Mouse (Mus musculus) left cerebral cortex, adult 18-20 months (tissue): ENCODE results near the gene Atxn10. TPM values are rescaled to one million over a fixed set of nuclear protein-coding genes. Genes with fewer than 3 reads are reported as not detected.

ENCODE experiments used
- DNase-seq, 2 experiments: peaks; one replicate each; pipeline ENCODE4 v3.0.0; 2021 to 2022; ENCODE audit warnings: low spot score in 2 of 2, mixed read lengths in 1 of 2
- total RNA-seq, 2 experiments: library from RNA; stranded (reverse); gene quantifications; 2 replicates each; pipeline ENCODE4 v1.2.3; 2021

Atxn10 gene
- total RNA-seq, 2 experiments from 2014 or later = 267 to 276 TPM

GRCm38 (mm10) chr15:85403256-85403731, 67.2 kb downstream of the Atxn10 start:
- peak; percentile 71 to 83 for DNase-seq

DNA sequence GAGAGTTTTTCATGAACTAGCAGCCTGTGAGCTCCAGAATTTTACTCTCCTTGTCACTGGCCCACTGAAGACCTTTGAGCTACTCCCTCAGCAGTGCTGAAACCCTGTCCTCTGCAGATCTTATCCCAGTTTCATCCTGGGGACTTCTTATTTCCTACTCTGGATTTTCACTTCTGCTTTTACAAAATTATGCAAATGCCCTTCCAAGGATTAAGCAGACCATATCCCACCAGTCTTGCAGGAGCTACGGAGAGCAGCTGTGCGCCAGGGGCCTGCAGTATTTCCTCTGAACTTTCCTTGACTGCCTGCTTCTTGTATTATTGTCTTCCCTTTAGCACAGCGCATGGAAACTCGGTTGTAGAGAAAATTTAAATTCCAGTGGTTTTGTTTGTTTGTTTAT, 68.7 kb downstream of the Atxn10 start:
- DNase-seq = no peak

DNA sequence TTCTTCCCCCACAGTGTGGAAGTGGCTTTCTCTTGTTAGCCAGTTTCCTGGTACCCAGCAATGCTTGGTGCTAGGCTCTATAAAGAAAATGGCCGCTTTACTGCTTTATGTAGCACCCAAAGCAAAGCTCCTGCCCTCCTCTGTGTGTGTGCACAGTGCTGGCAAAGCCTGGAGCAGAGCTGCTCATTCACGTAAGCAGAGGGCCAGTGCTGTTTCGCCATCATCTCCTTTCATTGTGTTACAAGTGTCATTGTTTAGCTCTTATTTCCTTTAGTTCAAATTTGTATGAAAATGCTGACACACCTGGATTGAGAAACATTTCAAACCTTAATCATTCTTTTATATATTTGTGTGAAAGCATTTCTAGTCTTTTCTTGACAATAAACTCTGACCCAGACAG, 69.5 kb downstream of the Atxn10 start:
- DNase-seq = no peak

GRCm38 (mm10) chr15:85406846-85407245, 70.8 kb downstream of the Atxn10 start:
- DNase-seq = no peak

GRCm38 (mm10) chr15:85407342-85407741, 71.3 kb downstream of the Atxn10 start:
- no peak for DNase-seq

DNA sequence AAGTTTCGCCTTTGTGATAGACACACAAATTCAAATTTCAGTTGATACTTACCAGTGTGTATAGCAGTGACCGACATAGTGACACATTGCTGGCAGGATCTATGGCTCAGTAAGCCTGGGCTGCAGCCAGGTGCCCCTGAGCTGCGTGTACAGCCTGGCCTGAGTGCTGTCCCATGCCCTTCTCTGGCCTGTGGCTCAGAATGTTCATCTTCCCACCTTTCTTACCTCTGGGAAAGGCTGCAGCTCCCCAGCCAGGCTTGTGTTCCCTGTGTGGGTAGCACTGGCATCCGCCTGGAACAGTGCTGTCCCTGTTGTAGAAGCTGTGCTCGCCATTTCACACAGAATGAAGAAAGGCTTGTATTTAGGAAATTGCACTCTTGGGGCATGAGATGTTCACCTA, 72.7 kb downstream of the Atxn10 start:
- peak in 1 of 2 experiments; percentile 26 for DNase-seq

DNA sequence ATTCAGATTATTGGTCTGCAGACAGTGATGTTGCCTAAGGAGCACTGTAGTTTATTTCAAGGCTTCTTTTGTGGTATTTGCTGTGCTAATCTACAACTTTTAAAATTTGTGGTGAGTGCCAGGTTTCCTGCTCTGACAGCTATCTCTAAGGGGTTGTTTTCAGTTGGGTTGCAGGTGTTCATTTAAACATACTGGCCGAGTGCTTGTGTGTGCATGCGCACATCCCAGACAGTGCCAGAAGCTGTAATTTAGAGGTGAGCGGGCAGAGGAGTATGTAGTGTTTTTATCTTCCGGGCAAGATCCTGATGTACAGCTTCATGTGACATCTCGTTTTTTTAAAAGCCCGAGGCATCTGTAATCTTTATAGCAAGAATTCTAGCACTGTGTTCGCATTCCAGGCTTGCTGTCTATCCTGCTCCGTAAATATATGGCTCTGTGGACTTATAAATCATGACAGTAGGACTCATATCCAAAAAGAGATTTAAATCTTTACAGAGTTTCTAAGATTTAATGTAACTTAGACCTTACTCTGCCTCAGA, 73.3 kb downstream of the Atxn10 start:
- no peak for DNase-seq

GRCm38 (mm10) chr15:85409836-85410235, 73.8 kb downstream of the Atxn10 start:
- DNase-seq = no peak

DNA sequence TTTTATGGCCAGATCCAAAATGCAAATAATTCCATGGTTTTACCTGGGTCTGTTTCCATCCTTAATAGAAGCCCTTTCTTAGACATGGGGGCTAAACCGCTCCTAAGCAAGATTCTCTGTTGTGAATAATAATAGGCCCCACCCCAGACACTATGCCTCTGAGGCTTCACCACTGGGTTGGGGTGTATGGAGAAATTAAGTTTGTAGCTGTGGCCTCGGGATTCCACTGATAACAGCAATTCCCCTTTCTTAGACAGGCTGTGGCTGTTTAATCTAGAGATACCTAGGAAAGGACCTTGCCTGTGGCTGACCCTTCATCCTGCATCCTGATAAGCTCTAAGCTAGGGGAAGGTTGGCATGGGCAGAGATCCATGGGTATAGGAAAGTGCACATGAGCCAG, 78.6 kb downstream of the Atxn10 start:
- DNase-seq = no peak

DNA sequence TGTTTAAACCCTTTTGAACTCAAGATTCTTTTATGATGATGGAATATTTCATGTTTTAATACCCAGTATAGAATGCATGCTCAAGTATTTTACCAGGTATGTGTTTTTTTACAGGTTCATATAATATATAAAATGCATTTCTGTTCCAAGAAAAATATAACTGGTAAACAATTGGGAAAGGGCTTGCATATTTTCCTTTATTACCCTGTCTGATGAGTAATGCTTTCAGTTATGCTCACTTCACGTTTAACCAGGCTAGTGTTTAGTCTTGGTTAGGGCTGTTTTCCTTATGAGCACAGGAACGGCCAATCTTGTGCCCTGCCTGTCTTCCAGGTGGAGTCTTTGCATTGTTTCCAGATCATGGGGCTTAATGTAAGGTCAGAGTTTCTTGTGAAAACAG, 84.6 kb downstream of the Atxn10 start:
- no peak for DNase-seq

DNA sequence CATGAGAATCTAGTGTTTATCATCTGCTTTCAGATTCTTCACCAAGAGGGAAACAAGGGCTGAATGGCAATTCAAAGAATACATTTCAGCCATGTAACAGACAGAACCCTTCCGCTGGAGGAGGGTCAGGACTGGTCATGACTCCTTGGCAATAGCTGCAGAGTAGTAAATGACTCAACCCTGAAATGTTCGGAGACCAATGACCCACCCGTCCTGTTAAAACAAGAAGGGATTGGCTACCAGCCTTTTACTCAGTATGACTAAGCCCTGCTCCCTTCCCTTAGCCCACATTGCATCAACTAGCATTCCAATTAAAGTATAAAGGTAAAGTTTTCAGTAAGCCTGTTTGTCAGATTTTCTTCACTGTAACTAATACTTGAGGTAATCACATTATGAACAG, 88.2 kb downstream of the Atxn10 start:
- no peak for DNase-seq

GRCm38 (mm10) chr15:85428140-85428539, 92.1 kb downstream of the Atxn10 start:
- DNase-seq = peak; percentile 20 to 56

GRCm38 (mm10) chr15:85442568-85442967, 106.5 kb downstream of the Atxn10 start:
- no peak for DNase-seq

DNA sequence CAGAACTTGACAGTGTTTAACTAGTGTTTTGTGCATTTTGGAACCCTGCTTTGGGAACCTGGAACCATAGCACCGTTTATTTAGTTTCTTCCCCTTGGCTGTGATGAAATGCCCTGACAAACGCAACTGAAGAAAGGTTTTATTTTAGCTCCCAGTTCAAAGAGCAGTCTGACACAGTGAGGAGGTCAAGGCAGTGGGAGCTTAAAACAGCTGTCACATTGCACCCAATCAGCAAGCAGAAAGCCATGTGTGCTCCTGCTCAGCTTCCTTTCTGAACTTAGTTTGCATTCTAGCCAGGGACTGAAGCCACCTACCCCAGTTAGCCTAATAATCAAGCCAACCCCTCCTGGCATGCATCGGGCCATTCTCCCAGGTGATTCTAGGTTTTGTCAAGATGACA, 110.6 kb downstream of the Atxn10 start:
- no peak for DNase-seq

- DNase-seq = no peak
Observed at GRCm38 (mm10) chr15:85456891-85457290, 120.8 kb downstream of the Atxn10 start.

- DNase-seq = no peak
Observed at GRCm38 (mm10) chr15:85457838-85458237, 121.8 kb downstream of the Atxn10 start.

DNA sequence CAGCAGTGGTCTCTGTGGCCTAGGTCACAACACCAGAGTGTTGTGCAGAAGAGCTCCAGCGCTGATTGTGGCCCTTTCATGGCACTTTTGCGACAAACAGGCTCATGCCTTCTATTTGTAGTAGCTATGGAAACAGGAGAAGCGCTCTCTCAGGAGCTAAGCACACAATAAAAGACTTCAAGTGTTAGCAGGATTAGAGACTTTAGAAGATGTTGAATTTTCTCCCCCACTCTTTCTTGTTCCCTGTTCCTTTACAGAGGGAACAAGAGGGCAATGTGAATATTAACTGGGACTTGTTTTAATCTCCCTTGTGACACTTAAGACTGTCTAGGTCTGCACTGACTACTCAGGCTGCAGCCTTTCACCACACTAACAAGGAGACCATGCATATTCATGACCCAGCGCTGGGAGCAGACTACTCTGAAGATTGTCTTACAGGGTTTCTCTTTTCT, 122.6 kb downstream of the Atxn10 start:
- DNase-seq = no peak

- DNase-seq = no peak
Observed at GRCm38 (mm10) chr15:85461541-85461940, 125.5 kb downstream of the Atxn10 start.

DNA sequence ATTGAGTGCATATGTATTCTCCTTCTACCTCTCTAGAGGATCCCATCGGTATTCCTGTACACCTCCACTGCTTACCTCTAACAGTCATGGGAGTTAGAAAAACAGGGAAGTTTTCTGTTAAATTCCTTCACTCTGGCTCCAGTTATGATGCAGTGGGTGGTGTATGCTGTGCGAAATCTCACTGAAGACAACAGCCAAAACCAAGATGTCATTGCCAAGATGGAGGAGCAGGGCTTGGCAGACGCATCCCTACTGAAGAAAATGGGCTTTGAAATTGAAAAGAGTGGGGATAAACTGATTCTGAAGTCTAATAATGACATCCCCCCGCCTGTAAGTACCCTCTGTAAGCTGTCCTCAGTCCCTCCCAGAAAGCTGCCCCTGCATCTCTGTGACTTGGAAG, 126.1 kb downstream of the Atxn10 start:
- peak; percentile 26 to 50 for DNase-seq

DNA sequence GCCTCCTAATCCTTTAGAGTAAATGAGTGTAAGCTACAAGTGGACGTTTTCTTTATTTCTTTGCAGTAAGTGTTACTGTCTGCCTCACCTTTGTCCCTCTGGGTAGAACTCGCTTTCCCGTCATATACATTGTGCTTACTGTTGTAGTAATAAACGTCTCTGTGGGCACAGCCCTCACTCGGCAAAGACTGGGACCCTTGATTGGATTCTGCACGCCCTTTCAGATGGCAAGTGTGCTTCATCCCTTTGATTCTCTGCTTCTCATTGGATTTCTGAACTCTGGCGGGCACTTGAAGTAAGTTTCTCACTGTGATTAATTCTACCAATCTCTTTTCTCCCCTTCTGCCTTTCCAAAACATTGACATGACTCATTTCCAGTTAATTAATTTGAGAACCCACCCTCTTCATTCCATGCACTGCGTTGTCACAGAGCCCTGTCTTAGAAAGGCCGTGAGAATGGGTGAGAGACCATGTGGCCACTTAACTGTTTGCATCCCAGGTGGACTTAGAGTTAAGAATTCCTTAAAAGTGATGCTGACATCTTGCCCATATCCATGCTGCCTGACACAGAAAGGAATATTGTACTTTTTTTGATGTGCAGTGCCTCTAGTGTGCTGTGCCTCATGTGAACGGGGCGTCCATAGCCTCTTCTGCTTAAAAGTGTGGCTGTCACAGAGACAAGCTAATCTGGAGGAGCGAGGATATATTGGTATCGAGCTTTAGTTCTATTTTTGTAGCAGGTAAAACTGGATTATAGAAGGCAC, 127.2 kb downstream of the Atxn10 start:
- no peak for DNase-seq

DNA sequence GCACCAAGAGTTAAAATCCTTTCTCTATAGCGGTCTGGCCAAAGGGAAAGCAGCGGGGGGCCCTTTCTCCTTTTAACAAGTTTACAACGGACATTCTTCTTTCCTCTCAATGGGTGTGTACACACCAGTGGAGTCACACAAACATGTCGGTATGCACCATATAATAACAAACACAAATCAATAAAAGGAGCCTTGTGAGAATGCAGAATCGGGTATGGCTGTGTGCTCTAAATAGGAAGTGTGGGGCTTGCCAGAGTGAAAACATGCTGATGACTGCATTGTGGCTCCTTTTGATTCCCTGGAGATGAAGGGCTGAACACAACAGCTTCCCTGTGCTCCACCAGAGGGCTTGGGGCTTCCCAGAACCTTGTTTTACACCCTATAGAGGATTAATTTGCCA, 128.1 kb downstream of the Atxn10 start:
- no peak for DNase-seq

DNA sequence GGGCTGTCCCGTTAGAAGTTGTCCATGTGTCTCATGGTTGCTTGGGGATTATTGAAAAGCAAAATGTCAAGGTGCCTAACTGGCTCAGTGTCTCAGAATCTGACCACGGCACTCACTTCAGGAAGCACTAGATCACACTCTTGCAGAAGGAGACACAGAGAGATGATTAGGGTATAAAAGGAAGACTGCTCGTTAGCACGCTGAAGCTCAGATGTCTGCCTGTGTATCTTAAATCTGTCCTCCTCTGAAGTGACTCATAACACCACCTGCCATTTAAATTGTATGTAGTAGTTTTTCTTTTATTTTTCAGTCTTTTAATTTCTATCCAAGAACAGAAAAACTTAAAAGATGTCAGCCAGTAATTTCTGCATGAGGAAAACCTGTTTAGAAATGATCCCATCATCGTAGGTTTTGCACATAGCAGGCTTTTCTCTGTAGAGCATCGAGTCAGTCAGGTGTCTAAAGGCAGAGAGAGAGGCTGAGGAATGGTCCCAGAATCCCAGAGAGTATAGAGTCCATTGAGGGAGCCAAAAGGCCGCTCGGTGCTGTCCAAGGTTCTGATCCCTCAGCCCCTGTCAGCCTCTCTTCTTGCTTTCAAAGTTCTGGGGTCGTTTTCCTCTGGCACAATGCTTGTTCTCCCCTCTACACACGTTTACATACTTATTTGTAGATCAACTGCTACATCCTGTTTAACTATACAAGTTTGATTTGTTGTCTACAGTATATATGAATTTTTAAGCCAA, 128.9 kb downstream of the Atxn10 start:
- no peak for DNase-seq
